Mouse (Mus musculus) liver, embryonic 16.5 days (tissue): ENCODE measurements around the gene Myl10. TPM values are rescaled to one million over a fixed set of nuclear protein-coding genes. Genes with fewer than 3 reads are reported as not detected.

Experiments
- polyA plus RNA-seq: library from polyadenylated mRNA; unstranded; fragments of >200 nt; fragmentation: Nextera tagmentation; extraction: Ambion mirVana; gene quantifications from 2 replicates; pipeline ENCODE4 v1.2.1, GENCODE M21; 2015

Gene Myl10
- polyA plus RNA-seq, 1 experiment from 2014 or later, result not detected

Other genes with a start within 250 kb of the Myl10 start
- gene Cux1, start 125.7 kb upstream of the Myl10 start, polyA plus RNA-seq, result 15.8 and 17.1 TPM in 2 replicates
- gene Col26a1, start 190.1 kb downstream of the Myl10 start, polyA plus RNA-seq, result 0.19 and 0.42 TPM in 2 replicates
- 7.6 and 8.4 TPM in 2 replicates for gene Ift22, start 215.0 kb downstream of the Myl10 start, polyA plus RNA-seq